Mouse (Mus musculus): ENCODE measurements around the gene Ap1b1. TPM values are rescaled to one million over a fixed set of nuclear protein-coding genes. Genes with fewer than 3 reads are reported as not detected.

Ap1b1 gene
- polyA plus RNA-seq, 1 experiment from 2014 or later, result 48.9 TPM

DNA sequence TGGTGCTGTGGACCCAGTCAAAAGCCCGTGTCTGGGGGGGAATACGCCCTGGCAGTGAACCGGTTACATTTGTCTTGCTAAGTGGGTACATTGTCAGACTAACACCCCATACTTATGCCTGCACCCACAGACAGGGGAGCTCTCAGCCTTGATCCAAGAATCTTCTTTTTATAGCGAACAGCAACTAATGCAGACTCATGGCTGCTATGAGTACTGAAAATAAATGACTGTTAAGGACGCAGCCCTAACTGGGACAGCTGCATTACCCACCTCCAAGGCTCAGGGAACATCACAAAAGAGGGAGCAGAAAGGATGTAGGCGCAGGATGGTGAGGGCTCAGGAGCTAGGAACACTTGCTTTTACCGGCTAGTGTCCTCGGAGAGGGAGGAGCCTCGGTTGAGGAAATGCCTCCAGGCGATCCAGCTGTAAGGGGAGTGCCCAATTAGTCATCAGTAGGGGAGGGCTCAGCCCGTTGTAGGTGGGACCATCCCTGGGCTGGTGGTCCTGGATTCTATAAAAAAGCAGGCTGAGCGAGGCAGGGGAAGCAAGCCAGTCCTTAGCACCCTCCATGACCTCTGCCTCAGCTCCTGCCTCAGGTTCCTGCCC, 59.8 kb downstream of the Ap1b1 start:
- no peak for TF ChIP-seq CTCF (IDR thresholded peaks at IDR 0.05; ENCODE audit: low read depth)
- WGBS, result 41% methylated on average over 12 of the region's 12 CpGs
- Histone ChIP-seq H3K4me2 (no peak overlapping the region), H3K9ac (no peak overlapping the region), H3K4me3 (ENCODE audit: low read depth, low read length) (no peak overlapping the region), H3K9me3 (ENCODE audit: low read depth, low read length) (no peaks in the 10 kb centered on the region), H3K27ac (ENCODE audit: low read depth) (no peak overlapping the region), H3K27me3 (ENCODE audit: insufficient read depth, low read length) (no peaks in the 10 kb centered on the region), H3K4me1 (ENCODE audit: insufficient read depth) (no peaks in the 10 kb centered on the region), H3K36me3 (ENCODE audit: insufficient read depth) (peaks cover 16% of the 10 kb centered on the region)
- no peak for ATAC-seq (ENCODE audit: insufficient read depth)
- DNase-seq, result no peak

GRCm38 (mm10) chr11:5051629-5052028, 65.0 kb downstream of the Ap1b1 start:
- H3K4me1 ChIP-seq (ENCODE audit: insufficient read depth), result no peaks in the 10 kb centered on the region
- ATAC-seq (ENCODE audit: insufficient read depth) (no peak), DNase-seq (no peak)
- 76% methylated on average over 10 of the region's 10 CpGs for WGBS
- TF ChIP-seq CTCF (IDR thresholded peaks at IDR 0.05; ENCODE audit: low read depth), result no peak
- H3K36me3 ChIP-seq (ENCODE audit: insufficient read depth), result no peaks in the 10 kb centered on the region
- no peak overlapping the region for H3K9ac ChIP-seq
- no peak overlapping the region for H3K4me2 ChIP-seq
- H3K4me3 ChIP-seq (ENCODE audit: low read depth, low read length), result no peak overlapping the region
- H3K27ac ChIP-seq (ENCODE audit: low read depth), result no peak overlapping the region
- H3K27me3 ChIP-seq (ENCODE audit: insufficient read depth, low read length), result peaks cover 17% of the 10 kb centered on the region
- H3K9me3 ChIP-seq (ENCODE audit: low read depth, low read length), result no peaks in the 10 kb centered on the region

- Histone ChIP-seq H3K9me3 (ENCODE audit: low read depth, low read length) (no peaks in the 10 kb centered on the region), H3K27me3 (ENCODE audit: insufficient read depth, low read length) (peaks cover 24% of the 10 kb centered on the region), H3K36me3 (ENCODE audit: insufficient read depth) (no peaks in the 10 kb centered on the region), H3K4me3 (ENCODE audit: low read depth, low read length) (no peak overlapping the region), H3K4me2 (no peak overlapping the region), H3K4me1 (ENCODE audit: insufficient read depth) (no peaks in the 10 kb centered on the region), H3K9ac (no peak overlapping the region), H3K27ac (ENCODE audit: low read depth) (no peak overlapping the region)
- no peak for TF ChIP-seq CTCF (IDR thresholded peaks at IDR 0.05; ENCODE audit: low read depth)
- no peak for DNase-seq
- no peak for ATAC-seq (ENCODE audit: insufficient read depth)
- WGBS, result 63% methylated on average over 10 of the region's 10 CpGs
Observed at GRCm38 (mm10) chr11:5052200-5052854, 65.7 kb downstream of the Ap1b1 start.

- ATAC-seq (ENCODE audit: insufficient read depth), result no peak
Observed at GRCm38 (mm10) chr11:5054151-5054550, 67.5 kb downstream of the Ap1b1 start.

DNA sequence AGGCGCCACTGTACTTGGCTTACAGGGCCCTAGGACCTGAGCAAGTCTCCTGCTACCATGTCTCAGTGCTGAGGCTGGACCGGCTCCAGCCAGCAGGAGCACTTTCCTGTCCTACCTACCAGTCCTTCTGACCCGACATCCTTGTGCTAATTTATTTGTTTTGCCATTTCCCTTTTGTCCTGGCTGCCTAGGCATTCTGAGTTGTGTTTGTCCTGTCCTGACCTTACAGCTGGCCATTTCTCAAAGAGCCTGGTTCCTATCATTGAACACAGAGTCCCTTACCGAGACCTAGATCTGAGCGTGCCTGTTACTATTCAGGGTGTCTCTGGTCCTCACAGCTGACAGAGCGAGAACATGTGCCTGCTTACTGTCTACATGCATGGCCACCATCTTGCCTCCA, 68.2 kb downstream of the Ap1b1 start:
- Histone ChIP-seq H3K4me3 (ENCODE audit: low read depth, low read length) (no peak overlapping the region), H3K4me2 (no peak overlapping the region), H3K9ac (no peak overlapping the region), H3K9me3 (ENCODE audit: low read depth, low read length) (no peaks in the 10 kb centered on the region), H3K27ac (ENCODE audit: low read depth) (no peak overlapping the region), H3K4me1 (ENCODE audit: insufficient read depth) (no peaks in the 10 kb centered on the region), H3K27me3 (ENCODE audit: insufficient read depth, low read length) (peaks cover 48% of the 10 kb centered on the region), H3K36me3 (ENCODE audit: insufficient read depth) (no peaks in the 10 kb centered on the region)
- no peak for TF ChIP-seq CTCF (IDR thresholded peaks at IDR 0.05; ENCODE audit: low read depth)
- WGBS, result 50% methylated on average over 6 of the region's 6 CpGs
- no peak for ATAC-seq (ENCODE audit: insufficient read depth)
- no peak for DNase-seq

More at GRCm38 (mm10) chr11:5054151-5054550, 67.5 kb downstream of the Ap1b1 start:
- Histone ChIP-seq H3K4me1 (ENCODE audit: insufficient read depth) (no peaks in the 10 kb centered on the region), H3K4me2 (no peak overlapping the region), H3K27me3 (ENCODE audit: insufficient read depth, low read length) (peaks cover 41% of the 10 kb centered on the region), H3K27ac (ENCODE audit: low read depth) (no peak overlapping the region), H3K4me3 (ENCODE audit: low read depth, low read length) (no peak overlapping the region), H3K9me3 (ENCODE audit: low read depth, low read length) (no peaks in the 10 kb centered on the region), H3K36me3 (ENCODE audit: insufficient read depth) (no peaks in the 10 kb centered on the region), H3K9ac (no peak overlapping the region)
- 83% methylated on average over 14 of the region's 14 CpGs for WGBS
- TF ChIP-seq CTCF (IDR thresholded peaks at IDR 0.05; ENCODE audit: low read depth), result no peak
- no peak for DNase-seq

GRCm38 (mm10) chr11:5055945-5056938, 69.6 kb downstream of the Ap1b1 start:
- DNase-seq (no peak), ATAC-seq (ENCODE audit: insufficient read depth) (no peak)
- no peak for TF ChIP-seq CTCF (IDR thresholded peaks at IDR 0.05; ENCODE audit: low read depth)
- WGBS, result 44% methylated on average over 23 of the region's 23 CpGs
- no peak overlapping the region for H3K27ac ChIP-seq (ENCODE audit: low read depth)
- H3K36me3 ChIP-seq (ENCODE audit: insufficient read depth), result 0 out of 2 replicates have a peak, but pooled peaks cover 8% of the 10 kb centered on the region
- H3K4me1 ChIP-seq (ENCODE audit: insufficient read depth), result peaks cover 1% of the 10 kb centered on the region; the same call in 1 of the 2 replicates
- H3K9ac ChIP-seq, result no peak overlapping the region
- H3K4me2 ChIP-seq, result no peak overlapping the region
- no peak overlapping the region for H3K4me3 ChIP-seq (ENCODE audit: low read depth, low read length)
- H3K27me3 ChIP-seq (ENCODE audit: insufficient read depth, low read length), result peaks cover 62% of the 10 kb centered on the region
- H3K9me3 ChIP-seq (ENCODE audit: low read depth, low read length), result no peaks in the 10 kb centered on the region

Data from lung, embryonic 14.5 days (tissue).